Mouse (Mus musculus) testis, adult 2 months (tissue): Measurements from ENCODE around the gene Tmem95. TPM values are rescaled to one million over a fixed set of nuclear protein-coding genes. Genes with fewer than 3 reads are reported as not detected.

ENCODE experiments used
- H3K27ac ChIP-seq: fragments of 200-500 bp; 2 replicates; pipeline ENCODE4 v1.5.1; 2012; ENCODE audit warnings: low read depth, low read length; ENCODE audit not compliant: control insufficient read depth, insufficient read depth
- H3K27me3 ChIP-seq: fragments of 200-500 bp; 2 replicates; pipeline ENCODE4 v1.6.1; 2012; ENCODE audit warnings: mild to moderate bottlenecking, low read length, moderate library complexity; ENCODE audit not compliant: control insufficient read depth, insufficient read depth
- H3K36me3 ChIP-seq: fragments of 200-500 bp; 2 replicates; pipeline ENCODE4 v1.6.1; 2012; ENCODE audit warnings: mild to moderate bottlenecking, low read length; ENCODE audit not compliant: control insufficient read depth, insufficient read depth
- H3K4me1 ChIP-seq: fragments of 200-500 bp; 2 replicates; pipeline ENCODE4 v1.6.1; 2012; ENCODE audit warnings: low read length; ENCODE audit not compliant: control insufficient read depth, insufficient read depth
- H3K4me3 ChIP-seq: fragments of 200-500 bp; 2 replicates; pipeline ENCODE4 v1.5.1; 2012; ENCODE audit warnings: low read depth, mild to moderate bottlenecking, low read length, moderate library complexity, mixed read lengths; ENCODE audit not compliant: control insufficient read depth
- CTCF ChIP-seq: fragments of 200-500 bp; IDR thresholded peaks from 2 replicates; pipeline ENCODE4 v1.5.1; 2012; ENCODE audit warnings: low read depth, mild to moderate bottlenecking, inconsistent platforms, low read length, moderate library complexity; ENCODE audit not compliant: control insufficient read depth, insufficient read depth, insufficient replicate concordance
- POLR2A ChIP-seq: fragments of 200-500 bp; IDR thresholded peaks from 2 replicates; pipeline ENCODE4 v1.6.1; 2012; ENCODE audit warnings: low read depth, mild to moderate bottlenecking, inconsistent platforms, low read length, moderate library complexity; ENCODE audit not compliant: control insufficient read depth
- polyA plus RNA-seq: library from polyadenylated mRNA; depleted of rRNA; stranded (reverse); fragments of >200 nt; gene quantifications from 2 replicates; pipeline ENCODE4 v1.2.3, GENCODE M21; 2012

The Tmem95 gene
- polyA plus RNA-seq, 1 experiment = 20.8 TPM

DNA sequence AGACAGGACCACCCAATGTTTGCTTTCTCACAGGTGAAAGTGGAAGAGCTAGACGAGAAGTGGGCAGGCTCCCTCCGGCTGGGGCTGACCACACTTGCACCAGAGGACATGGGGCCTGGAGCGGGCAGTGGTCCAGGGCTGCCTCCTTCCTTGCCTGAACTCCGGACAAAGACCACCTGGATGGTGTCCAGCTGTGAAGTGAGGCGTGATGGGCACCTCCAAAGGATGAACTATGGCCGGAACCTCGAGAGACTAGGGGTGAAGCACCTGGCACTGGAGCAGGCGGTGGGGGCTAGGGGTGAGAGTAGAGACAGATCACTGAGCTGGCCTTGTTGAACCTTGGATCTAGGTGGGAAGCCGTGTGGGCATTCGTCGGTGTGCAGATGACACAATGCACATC, 30.8 kb upstream of the Tmem95 start:
- Histone ChIP-seq H3K27me3 (no peaks in the 10 kb centered on the region), H3K4me1 (peaks cover 5% of the 10 kb centered on the region)

DNA sequence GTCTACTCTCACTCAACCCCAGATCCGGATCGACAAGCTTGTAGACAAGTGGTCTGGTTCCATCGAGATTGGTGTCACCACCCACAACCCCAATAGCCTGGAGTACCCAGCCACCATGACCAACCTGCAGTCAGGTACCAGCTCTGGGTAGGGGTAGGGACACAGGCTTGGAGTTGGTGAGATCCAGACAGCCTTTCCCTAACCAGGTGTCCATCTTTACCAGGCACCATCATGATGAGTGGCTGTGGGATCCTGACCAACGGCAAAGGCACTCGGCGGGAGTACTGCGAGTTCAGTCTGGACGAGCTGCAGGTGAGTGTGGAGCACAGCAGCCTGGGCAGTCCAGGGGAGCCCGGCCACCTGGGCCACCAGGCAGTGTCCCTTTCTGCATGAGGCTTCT, 26.5 kb upstream of the Tmem95 start:
- H3K27me3 ChIP-seq = no peaks in the 10 kb centered on the region
- H3K4me3 ChIP-seq = no peak overlapping the region
- H3K4me1 ChIP-seq = peaks cover 6% of the 10 kb centered on the region
- no peak overlapping the region for H3K27ac ChIP-seq
- H3K36me3 ChIP-seq = peaks cover 4% of the 10 kb centered on the region
- TF ChIP-seq POLR2A = no peak
- no peak for TF ChIP-seq CTCF

More for the DNA sequence above, 30.8 kb upstream of the Tmem95 start:
- Histone ChIP-seq H3K36me3 (peaks cover 6% of the 10 kb centered on the region), H3K27ac (no peak overlapping the region), H3K4me3 (no peak overlapping the region)
- TF ChIP-seq CTCF (no peak), POLR2A (no peak)

DNA sequence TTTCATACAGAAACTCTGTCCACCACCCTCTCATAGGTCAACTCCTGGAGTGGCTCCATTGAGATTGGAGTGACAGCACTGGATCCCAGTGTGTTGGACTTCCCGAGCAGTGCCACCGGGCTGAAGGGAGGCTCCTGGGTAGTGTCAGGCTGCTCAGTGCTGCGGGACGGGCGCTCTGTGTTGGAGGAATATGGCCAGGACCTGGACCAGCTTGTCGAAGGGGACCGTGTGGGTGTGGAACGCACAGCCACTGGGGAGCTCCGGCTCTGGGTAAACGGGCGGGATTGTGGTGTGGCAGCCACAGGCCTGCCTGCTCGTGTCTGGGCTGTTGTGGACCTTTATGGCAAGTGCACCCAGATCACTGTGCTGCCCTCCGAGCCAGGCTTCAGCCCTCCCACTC, 25.2 kb upstream of the Tmem95 start:
- H3K36me3 ChIP-seq = peaks cover 4% of the 10 kb centered on the region
- H3K27me3 ChIP-seq = no peaks in the 10 kb centered on the region
- H3K4me3 ChIP-seq = peak overlapping the region; percentile 83
- no peak overlapping the region for H3K27ac ChIP-seq
- H3K4me1 ChIP-seq = peaks cover 6% of the 10 kb centered on the region
- TF ChIP-seq POLR2A = no peak
- TF ChIP-seq CTCF = no peak

DNA sequence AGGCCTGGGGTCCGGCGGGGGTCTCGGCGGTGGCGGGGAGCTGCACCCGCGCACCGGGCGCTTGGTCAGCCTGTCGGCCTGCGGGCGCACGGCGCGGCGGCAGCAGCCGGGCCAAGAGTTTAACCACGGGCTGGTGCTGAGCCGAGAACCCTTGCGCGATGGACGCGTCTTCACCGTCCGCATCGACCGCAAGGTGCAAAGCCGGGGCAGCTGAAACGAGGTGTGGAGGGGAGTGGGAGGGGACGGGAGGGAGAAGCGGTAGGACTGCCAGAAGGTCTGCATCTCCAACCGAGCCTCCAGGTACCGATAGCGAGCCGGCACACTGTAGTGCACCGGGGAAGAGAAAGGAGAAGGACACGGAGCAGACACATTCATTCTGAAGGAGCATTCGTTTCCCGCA, 24.2 kb upstream of the Tmem95 start:
- Histone ChIP-seq H3K4me3 (peak overlapping the region; percentile 83), H3K27ac (peak overlapping the region; percentile 21), H3K36me3 (peaks cover 1% of the 10 kb centered on the region), H3K27me3 (no peaks in the 10 kb centered on the region), H3K4me1 (peaks cover 6% of the 10 kb centered on the region)
- TF ChIP-seq CTCF = no peak
- TF ChIP-seq POLR2A = no peak

DNA sequence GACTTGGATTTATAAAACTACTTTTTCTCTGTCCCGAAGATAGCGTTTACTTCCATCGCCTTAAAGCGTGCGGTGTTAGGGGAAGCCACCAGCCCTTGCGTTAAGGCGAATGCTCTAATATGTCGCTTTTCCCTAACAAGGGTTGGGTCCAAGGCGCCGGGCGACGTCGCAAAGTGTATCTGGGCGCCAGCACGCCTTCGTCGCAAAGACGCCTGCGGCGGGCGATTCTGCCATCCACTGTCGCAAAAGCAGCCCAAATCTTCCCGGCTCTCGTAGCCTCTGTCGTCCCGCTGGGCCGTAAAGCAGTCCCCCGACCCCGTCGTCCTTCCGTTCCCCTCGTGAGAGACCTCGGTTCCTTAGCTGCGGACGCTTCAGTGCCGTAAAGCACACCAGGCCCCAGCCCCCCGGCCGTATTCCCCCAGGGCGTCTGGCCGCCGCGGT, 23.6 kb upstream of the Tmem95 start:
- H3K4me3 ChIP-seq = peak overlapping the region; percentile 83
- TF ChIP-seq CTCF = no peak
- TF ChIP-seq POLR2A = peak; percentile 80
- H3K36me3 ChIP-seq = no peaks in the 10 kb centered on the region; the same call in none of the 2 replicates
- peak overlapping the region; percentile 90 for H3K27ac ChIP-seq
- H3K27me3 ChIP-seq = no peaks in the 10 kb centered on the region
- peaks cover 6% of the 10 kb centered on the region for H3K4me1 ChIP-seq

DNA sequence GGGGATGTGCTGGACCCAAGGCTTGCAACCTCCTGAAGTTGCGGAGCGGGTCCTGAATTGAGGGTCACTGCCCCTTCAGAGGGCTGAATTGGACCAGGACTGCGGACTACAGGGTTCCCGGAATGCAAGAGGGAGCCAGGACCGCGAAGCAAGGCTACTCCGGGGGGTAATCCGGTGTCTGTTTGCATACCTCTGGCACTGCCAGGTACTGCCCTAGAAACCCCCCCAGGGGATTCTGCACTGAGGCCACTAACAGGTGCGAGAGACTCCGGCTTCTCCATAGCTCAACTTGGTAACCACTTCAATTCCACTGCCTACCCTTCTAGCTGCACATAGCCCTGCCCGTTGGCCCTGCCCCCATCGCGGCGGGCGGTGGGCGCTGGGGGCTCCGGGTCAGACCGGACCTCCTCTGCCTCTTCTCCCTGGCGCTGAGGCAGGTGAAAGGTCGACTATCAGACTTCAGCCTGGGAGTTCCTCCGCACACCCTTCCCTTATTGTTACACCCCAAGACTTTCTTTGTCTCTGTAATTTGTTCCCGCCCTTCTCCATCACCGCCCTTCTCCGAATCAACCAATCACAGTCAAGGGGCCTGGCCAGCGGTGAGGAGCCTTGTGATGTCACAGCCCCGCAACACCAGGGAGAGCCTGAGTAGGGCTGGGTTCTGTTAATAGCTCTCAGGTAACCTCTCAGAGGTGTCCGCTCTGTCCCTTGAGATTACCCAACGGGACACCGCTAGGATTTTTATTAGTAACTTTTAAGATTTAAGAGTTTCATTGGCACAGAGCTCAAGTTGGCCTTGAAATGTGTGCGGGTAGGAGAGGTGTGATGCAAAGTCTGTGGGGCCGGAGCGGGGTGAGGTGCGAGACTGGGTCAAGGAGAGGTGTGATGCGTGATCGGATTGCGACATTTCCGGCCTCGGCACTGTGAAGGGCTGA, 22.9 kb upstream of the Tmem95 start, which contains the start of the genes 2810408A11Rik and Neurl4:
2810408A11Rik (minus strand) TSS at position 517 of the 935 bp plus-strand sequence.
Neurl4 (plus strand) TSS at position 602 of the 935 bp plus-strand sequence.
- TF ChIP-seq POLR2A (peak; percentile 68), CTCF (no peak)
- peaks cover 6% of the 10 kb centered on the region for H3K4me1 ChIP-seq
- H3K4me3 ChIP-seq = peak within 1 kb of the TSS; percentile 83
- H3K36me3 ChIP-seq = no peaks in the 10 kb centered on the region; the same call in none of the 2 replicates
- peak within 1 kb of the TSS; percentile 90 for H3K27ac ChIP-seq
- no peaks in the 10 kb centered on the region for H3K27me3 ChIP-seq

DNA sequence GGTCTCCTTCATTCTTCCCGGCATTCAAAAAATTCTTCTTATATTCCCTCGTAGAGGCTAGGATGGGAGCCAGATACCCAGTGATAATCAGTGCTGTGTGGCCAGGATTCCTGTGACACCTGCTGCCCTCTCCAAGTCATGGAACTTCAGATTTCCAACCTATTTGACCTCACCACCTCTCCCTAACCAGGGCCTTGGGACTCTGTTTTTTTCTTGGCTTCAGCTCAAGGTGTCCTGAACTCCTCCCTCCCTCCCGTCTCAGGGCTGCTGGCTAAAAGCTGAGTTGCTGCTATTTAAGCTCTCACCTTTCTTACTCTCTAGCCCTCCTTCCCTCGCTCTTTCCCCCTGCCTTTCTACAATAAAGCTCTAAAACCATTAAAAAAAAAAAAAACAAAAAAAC, 22.1 kb upstream of the Tmem95 start:
- TF ChIP-seq POLR2A (no peak), CTCF (no peak)
- H3K4me3 ChIP-seq = peak overlapping the region; percentile 82
- H3K36me3 ChIP-seq = no peaks in the 10 kb centered on the region; the same call in none of the 2 replicates
- H3K27ac ChIP-seq = no peak overlapping the region
- peaks cover 6% of the 10 kb centered on the region for H3K4me1 ChIP-seq
- H3K27me3 ChIP-seq = no peaks in the 10 kb centered on the region
